Mouse (Mus musculus): ENCODE measurements around the gene Zfp462. TPM values are rescaled to one million over a fixed set of nuclear protein-coding genes. Genes with fewer than 3 reads are reported as not detected.

Gene Zfp462
- polyA plus RNA-seq, 1 experiment from 2014 or later = 16.8 TPM

- Histone ChIP-seq H3K9ac (replicated peaks; ENCODE audit: low read depth, low read length) (no peak overlapping the region), H3K4me3 (ENCODE audit: low read depth, low read length) (no peak overlapping the region), H3K4me2 (ENCODE audit: low read depth, low read length) (no peak overlapping the region), H3K36me3 (ENCODE audit: control insufficient read depth, insufficient read depth, low read length) (peaks cover 83% of the 10 kb centered on the region), H3K9me3 (ENCODE audit: control insufficient read depth, low read length) (no peaks in the 10 kb centered on the region), H3K27me3 (ENCODE audit: control insufficient read depth, insufficient read depth, low read length) (no peaks in the 10 kb centered on the region), H3K4me1 (ENCODE audit: control insufficient read depth, insufficient read depth, low read length) (no peaks in the 10 kb centered on the region), H3K27ac (ENCODE audit: low read depth, low read length) (no peak overlapping the region)
- 69% methylated on average over 16 of the region's 16 CpGs for WGBS
- ATAC-seq (ENCODE audit: low read depth) = no peak
Measured at GRCm38 (mm10) chr4:55013563-55014248, 68.9 kb downstream of the Zfp462 start.

- peaks cover 82% of the 10 kb centered on the region for H3K36me3 ChIP-seq (ENCODE audit: control insufficient read depth, insufficient read depth, low read length)
- H3K4me2 ChIP-seq (ENCODE audit: low read depth, low read length) = no peak overlapping the region
- 93% methylated on average over 13 of the region's 13 CpGs for WGBS
- no peak overlapping the region for H3K9ac ChIP-seq (replicated peaks; ENCODE audit: low read depth, low read length)
- no peak overlapping the region for H3K27ac ChIP-seq (ENCODE audit: low read depth, low read length)
- H3K27me3 ChIP-seq (ENCODE audit: control insufficient read depth, insufficient read depth, low read length) = no peaks in the 10 kb centered on the region
- no peaks in the 10 kb centered on the region for H3K9me3 ChIP-seq (ENCODE audit: control insufficient read depth, low read length)
- no peak for ATAC-seq (ENCODE audit: low read depth)
- no peaks in the 10 kb centered on the region for H3K4me1 ChIP-seq (ENCODE audit: control insufficient read depth, insufficient read depth, low read length)
- H3K4me3 ChIP-seq (ENCODE audit: low read depth, low read length) = no peak overlapping the region
Measured at GRCm38 (mm10) chr4:55014731-55015463, 70.0 kb downstream of the Zfp462 start.

- H3K4me3 ChIP-seq (ENCODE audit: low read depth, low read length) = no peak overlapping the region
- no peaks in the 10 kb centered on the region for H3K27me3 ChIP-seq (ENCODE audit: control insufficient read depth, insufficient read depth, low read length)
- H3K4me2 ChIP-seq (ENCODE audit: low read depth, low read length) = no peak overlapping the region
- no peak for ATAC-seq (ENCODE audit: low read depth)
- H3K36me3 ChIP-seq (ENCODE audit: control insufficient read depth, insufficient read depth, low read length) = peaks cover 82% of the 10 kb centered on the region
- WGBS = 90% methylated on average over 2 of the region's 2 CpGs
- H3K9ac ChIP-seq (replicated peaks; ENCODE audit: low read depth, low read length) = no peak overlapping the region
- H3K9me3 ChIP-seq (ENCODE audit: control insufficient read depth, low read length) = no peaks in the 10 kb centered on the region
- H3K4me1 ChIP-seq (ENCODE audit: control insufficient read depth, insufficient read depth, low read length) = no peaks in the 10 kb centered on the region
- H3K27ac ChIP-seq (ENCODE audit: low read depth, low read length) = no peak overlapping the region
Measured at GRCm38 (mm10) chr4:55015517-55015916, 70.7 kb downstream of the Zfp462 start.

GRCm38 (mm10) chr4:55026109-55026646 lies 81.3 kb downstream of the Zfp462 start:
- Histone ChIP-seq H3K4me2 (ENCODE audit: low read depth, low read length) (no peak overlapping the region), H3K27me3 (ENCODE audit: control insufficient read depth, insufficient read depth, low read length) (no peaks in the 10 kb centered on the region), H3K4me3 (ENCODE audit: low read depth, low read length) (no peak overlapping the region), H3K9ac (replicated peaks; ENCODE audit: low read depth, low read length) (no peak overlapping the region), H3K9me3 (ENCODE audit: control insufficient read depth, low read length) (no peaks in the 10 kb centered on the region), H3K36me3 (ENCODE audit: control insufficient read depth, insufficient read depth, low read length) (peaks cover 23% of the 10 kb centered on the region), H3K27ac (ENCODE audit: low read depth, low read length) (no peak overlapping the region), H3K4me1 (ENCODE audit: control insufficient read depth, insufficient read depth, low read length) (0 out of 2 replicates have a peak, but pooled peaks cover 4% of the 10 kb centered on the region)
- peak; percentile 53; the same call in 1 of the 2 replicates for ATAC-seq (ENCODE audit: low read depth)
- 44% methylated on average over 10 of the region's 10 CpGs for WGBS

- Histone ChIP-seq H3K4me1 (ENCODE audit: control insufficient read depth, insufficient read depth, low read length) (0 out of 2 replicates have a peak, but pooled peaks cover 4% of the 10 kb centered on the region), H3K27ac (ENCODE audit: low read depth, low read length) (0 out of 2 replicates have a peak overlapping the region, but pooled peaks have one; percentile 28), H3K4me2 (ENCODE audit: low read depth, low read length) (no peak overlapping the region), H3K36me3 (ENCODE audit: control insufficient read depth, insufficient read depth, low read length) (no peaks in the 10 kb centered on the region; the same call in 1 of the 2 replicates), H3K27me3 (ENCODE audit: control insufficient read depth, insufficient read depth, low read length) (no peaks in the 10 kb centered on the region), H3K9ac (replicated peaks; ENCODE audit: low read depth, low read length) (no peak overlapping the region), H3K9me3 (ENCODE audit: control insufficient read depth, low read length) (no peaks in the 10 kb centered on the region), H3K4me3 (ENCODE audit: low read depth, low read length) (no peak overlapping the region)
- 82% methylated on average over 5 of the region's 5 CpGs for WGBS
- no peak for ATAC-seq (ENCODE audit: low read depth)
Measured at GRCm38 (mm10) chr4:55030401-55030800, 85.6 kb downstream of the Zfp462 start.

GRCm38 (mm10) chr4:55032317-55032930 lies 87.6 kb downstream of the Zfp462 start:
- Histone ChIP-seq H3K27ac (ENCODE audit: low read depth, low read length) (no peak overlapping the region), H3K4me2 (ENCODE audit: low read depth, low read length) (no peak overlapping the region), H3K4me1 (ENCODE audit: control insufficient read depth, insufficient read depth, low read length) (0 out of 2 replicates have a peak, but pooled peaks cover 4% of the 10 kb centered on the region), H3K9me3 (ENCODE audit: control insufficient read depth, low read length) (no peaks in the 10 kb centered on the region), H3K9ac (replicated peaks; ENCODE audit: low read depth, low read length) (no peak overlapping the region), H3K27me3 (ENCODE audit: control insufficient read depth, insufficient read depth, low read length) (no peaks in the 10 kb centered on the region), H3K36me3 (ENCODE audit: control insufficient read depth, insufficient read depth, low read length) (no peaks in the 10 kb centered on the region), H3K4me3 (ENCODE audit: low read depth, low read length) (no peak overlapping the region)
- ATAC-seq (ENCODE audit: low read depth) = no peak
- WGBS = 78% methylated on average over 8 of the region's 8 CpGs

GRCm38 (mm10) chr4:55033452-55033851 lies 88.6 kb downstream of the Zfp462 start:
- ATAC-seq (ENCODE audit: low read depth) = no peak
- Histone ChIP-seq H3K27me3 (ENCODE audit: control insufficient read depth, insufficient read depth, low read length) (no peaks in the 10 kb centered on the region), H3K4me3 (ENCODE audit: low read depth, low read length) (no peak overlapping the region), H3K9ac (replicated peaks; ENCODE audit: low read depth, low read length) (no peak overlapping the region), H3K4me1 (ENCODE audit: control insufficient read depth, insufficient read depth, low read length) (0 out of 2 replicates have a peak, but pooled peaks cover 4% of the 10 kb centered on the region), H3K9me3 (ENCODE audit: control insufficient read depth, low read length) (no peaks in the 10 kb centered on the region), H3K4me2 (ENCODE audit: low read depth, low read length) (no peak overlapping the region), H3K36me3 (ENCODE audit: control insufficient read depth, insufficient read depth, low read length) (no peaks in the 10 kb centered on the region), H3K27ac (ENCODE audit: low read depth, low read length) (no peak overlapping the region)
- WGBS = 99% methylated on average over 6 of the region's 6 CpGs

- 90% methylated on average over 6 of the region's 6 CpGs for WGBS
- Histone ChIP-seq H3K9me3 (ENCODE audit: control insufficient read depth, low read length) (no peaks in the 10 kb centered on the region), H3K36me3 (ENCODE audit: control insufficient read depth, insufficient read depth, low read length) (no peaks in the 10 kb centered on the region), H3K4me1 (ENCODE audit: control insufficient read depth, insufficient read depth, low read length) (peaks cover 2% of the 10 kb centered on the region; the same call in 1 of the 2 replicates), H3K27me3 (ENCODE audit: control insufficient read depth, insufficient read depth, low read length) (no peaks in the 10 kb centered on the region), H3K9ac (replicated peaks; ENCODE audit: low read depth, low read length) (no peak overlapping the region), H3K4me2 (ENCODE audit: low read depth, low read length) (no peak overlapping the region), H3K4me3 (ENCODE audit: low read depth, low read length) (no peak overlapping the region), H3K27ac (ENCODE audit: low read depth, low read length) (no peak overlapping the region)
- no peak for ATAC-seq (ENCODE audit: low read depth)
Measured at GRCm38 (mm10) chr4:55038139-55038538, 93.3 kb downstream of the Zfp462 start.
